Mouse (Mus musculus) embryonic facial prominence, embryonic 10.5 days (tissue): Measurements from ENCODE around the gene Bmpr1a. TPM values are rescaled to one million over a fixed set of nuclear protein-coding genes. Genes with fewer than 3 reads are reported as not detected.
"Not testable (repeated sequence)": the region's sequence is repeated elsewhere in the genome, so short reads cannot be mapped to it uniquely, and the experiment has no call there.

Source experiments
- DNase-seq: peaks from one replicate; pipeline ENCODE4 v3.0.0-alpha.2; 2017; ENCODE audit warnings: low spot score
- H3K27ac ChIP-seq: fragments of 300-500 bp; sonication (generic); replicated peaks from 2 replicates; pipeline ENCODE4 v1.5.1; 2016; ENCODE audit warnings: mild to moderate bottlenecking
- H3K27me3 ChIP-seq: fragments of 300-500 bp; sonication (generic); replicated peaks from 2 replicates; pipeline ENCODE4 v1.6.1; 2016; ENCODE audit warnings: low read depth, mild to moderate bottlenecking; ENCODE audit not compliant: poor library complexity, severe bottlenecking
- H3K36me3 ChIP-seq: fragments of 300-500 bp; sonication (generic); replicated peaks from 2 replicates; pipeline ENCODE4 v1.6.1; 2016; ENCODE audit warnings: mild to moderate bottlenecking, moderate library complexity
- H3K4me1 ChIP-seq: fragments of 300-500 bp; sonication (generic); 2 replicates; pipeline ENCODE4 v1.6.1; 2016
- H3K4me3 ChIP-seq: fragments of 300-500 bp; sonication (generic); 2 replicates; pipeline ENCODE4 v1.5.1; 2016; ENCODE audit warnings: mild to moderate bottlenecking, moderate library complexity
- H3K9me3 ChIP-seq: fragments of 300-500 bp; sonication (generic); 2 replicates; pipeline ENCODE4 v1.6.1; 2016; ENCODE audit warnings: mild to moderate bottlenecking
- WGBS: fragments of 180-500 bp; shearing (Covaris S2); methylation state at CpG from one replicate; pipeline ENCODE4 v1.1.7; 2016; 5-methylcytosine and 5-hydroxymethylcytosine counted together
- polyA plus RNA-seq: library from polyadenylated mRNA; unstranded; fragments of >200 nt; fragmentation: Nextera tagmentation; extraction: Ambion mirVana; gene quantifications from 2 replicates; pipeline ENCODE4 v1.2.1, GENCODE M21; 2016

Bmpr1a gene
- polyA plus RNA-seq, 1 experiment from 2014 or later: 52.8 TPM

DNA sequence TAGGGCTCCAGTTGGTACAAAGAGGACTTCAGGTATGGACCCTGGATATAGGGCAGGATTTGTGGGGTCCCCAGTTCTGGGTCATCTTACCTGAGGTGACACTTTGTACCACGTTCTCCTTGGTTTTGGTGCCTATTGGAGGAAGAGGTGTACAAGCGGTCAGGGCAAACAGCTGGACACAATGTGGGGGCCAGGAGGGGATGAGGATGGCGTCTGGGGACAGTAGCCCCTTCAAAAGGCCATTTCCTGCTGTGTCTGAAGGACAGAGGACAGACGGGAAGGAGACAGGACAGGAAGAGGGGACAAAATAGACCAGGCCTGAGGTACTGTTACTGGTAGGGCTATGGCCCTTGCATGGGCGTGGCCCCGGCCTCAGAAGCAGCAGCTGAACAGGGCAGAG lies 129.6 kb downstream of the Bmpr1a start:
- Histone ChIP-seq H3K27me3 (no peaks in the 10 kb centered on the region), H3K9me3 (no peaks in the 10 kb centered on the region), H3K4me3 (no peak overlapping the region), H3K4me1 (peaks cover 48% of the 10 kb centered on the region), H3K36me3 (no peaks in the 10 kb centered on the region), H3K27ac (no peak overlapping the region)
- DNase-seq: no peak
- WGBS: 70% methylated on average over 6 of the region's 6 CpGs

DNA sequence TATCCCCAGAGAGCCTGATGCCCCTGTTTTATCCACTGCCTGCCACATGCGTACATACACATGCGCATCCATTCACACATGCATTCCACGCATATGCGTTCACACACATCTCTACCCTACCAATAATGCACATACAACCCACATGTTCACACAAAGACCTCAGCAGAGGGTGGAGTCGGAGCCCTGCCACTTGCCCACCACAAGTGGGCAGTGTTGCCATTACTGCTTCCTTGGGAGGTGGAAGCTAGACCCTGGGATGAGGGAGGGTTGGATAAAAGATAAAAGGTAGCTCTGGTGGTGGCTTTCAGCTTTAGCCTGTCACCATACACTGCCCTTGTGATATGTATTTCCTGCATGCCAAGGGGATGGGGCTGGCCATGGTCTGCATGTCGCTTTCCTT lies 130.5 kb downstream of the Bmpr1a start:
- Histone ChIP-seq H3K4me3 (no peak overlapping the region), H3K9me3 (no peaks in the 10 kb centered on the region), H3K36me3 (no peaks in the 10 kb centered on the region), H3K4me1 (peaks cover 39% of the 10 kb centered on the region), H3K27ac (no peak overlapping the region), H3K27me3 (no peaks in the 10 kb centered on the region)
- peak; percentile 49 for DNase-seq
- 82% methylated on average over 6 of the region's 6 CpGs for WGBS

DNA sequence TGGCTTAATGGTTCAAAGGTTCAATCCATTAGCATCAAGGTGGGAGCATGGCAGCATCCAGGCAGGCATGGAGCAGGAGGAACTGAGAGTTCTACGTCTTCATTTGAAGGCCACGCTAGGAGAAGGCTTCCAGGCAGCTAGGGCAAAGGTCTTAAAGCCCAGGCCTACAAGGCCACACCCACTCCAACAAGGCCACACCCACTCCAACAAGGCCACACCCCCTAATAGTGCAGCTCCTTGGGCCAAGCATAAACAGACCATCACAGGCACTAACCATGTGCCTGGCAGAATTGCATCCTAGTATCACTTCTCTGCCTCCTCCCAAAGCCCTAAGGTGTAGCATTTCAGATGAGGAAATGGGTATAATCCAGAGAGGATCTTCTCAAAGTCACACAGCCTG lies 131.4 kb downstream of the Bmpr1a start:
- WGBS: 88% methylated on average over 2 of the region's 2 CpGs
- H3K27me3 ChIP-seq: no peaks in the 10 kb centered on the region
- no peak overlapping the region for H3K27ac ChIP-seq
- no peaks in the 10 kb centered on the region for H3K9me3 ChIP-seq
- H3K4me1 ChIP-seq: peaks cover 30% of the 10 kb centered on the region
- H3K4me3 ChIP-seq: no peak overlapping the region
- H3K36me3 ChIP-seq: no peaks in the 10 kb centered on the region
- DNase-seq: no peak

DNA sequence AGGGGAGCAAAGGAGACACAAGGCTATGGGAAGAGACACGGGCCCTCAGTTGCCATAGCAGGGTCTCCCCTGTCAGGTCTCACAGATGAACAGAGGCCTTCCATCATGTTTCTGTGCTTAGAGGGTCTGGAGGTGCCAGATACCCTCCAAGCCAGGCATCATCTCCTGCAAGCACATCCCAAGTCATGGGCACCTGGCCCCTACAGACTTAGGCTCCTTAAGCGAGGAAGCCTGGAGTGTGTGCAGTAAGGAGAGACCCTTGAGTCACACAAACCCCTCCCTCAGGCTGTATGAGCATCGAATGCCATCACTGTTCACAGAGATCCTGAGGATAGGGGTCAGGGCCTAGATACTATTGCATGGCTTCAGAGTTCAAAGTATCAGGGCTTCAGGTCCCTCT lies 132.2 kb downstream of the Bmpr1a start:
- H3K9me3 ChIP-seq: no peaks in the 10 kb centered on the region
- 85% methylated on average over 3 of the region's 3 CpGs for WGBS

DNA sequence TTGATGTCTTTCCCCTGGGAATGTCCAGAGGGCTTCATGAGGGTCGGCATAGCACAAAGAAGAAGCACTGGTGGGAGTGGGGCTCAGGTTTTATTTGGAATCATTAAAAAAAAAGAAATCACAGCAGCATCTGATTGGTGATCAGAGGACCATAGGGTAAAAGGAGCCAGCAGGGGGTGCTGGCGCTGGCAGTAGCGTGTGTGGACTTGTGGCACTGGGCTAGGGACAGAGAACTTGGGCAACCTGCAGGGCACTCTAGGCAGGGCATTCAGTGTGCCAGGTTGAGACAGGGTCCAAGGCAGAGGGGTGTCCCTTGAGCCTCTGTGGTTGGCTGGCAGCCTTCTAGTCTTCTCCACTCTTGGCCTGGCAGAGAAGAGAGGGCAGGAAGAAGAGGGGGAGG lies 132.9 kb downstream of the Bmpr1a start:
- Histone ChIP-seq H3K4me3 (no peak overlapping the region), H3K9me3 (no peaks in the 10 kb centered on the region), H3K27me3 (peaks cover under 1% of the 10 kb centered on the region; the same call in 1 of the 2 replicates), H3K4me1 (peaks cover 17% of the 10 kb centered on the region), H3K36me3 (no peaks in the 10 kb centered on the region), H3K27ac (no peak overlapping the region)
- DNase-seq: no peak
- WGBS: 59% methylated on average over 3 of the region's 3 CpGs

More for the DNA sequence above, 132.2 kb downstream of the Bmpr1a start:
- no peak for DNase-seq
- no peaks in the 10 kb centered on the region for H3K36me3 ChIP-seq
- H3K4me3 ChIP-seq: no peak overlapping the region
- H3K27ac ChIP-seq: no peak overlapping the region
- no peaks in the 10 kb centered on the region for H3K27me3 ChIP-seq
- peaks cover 23% of the 10 kb centered on the region for H3K4me1 ChIP-seq

DNA sequence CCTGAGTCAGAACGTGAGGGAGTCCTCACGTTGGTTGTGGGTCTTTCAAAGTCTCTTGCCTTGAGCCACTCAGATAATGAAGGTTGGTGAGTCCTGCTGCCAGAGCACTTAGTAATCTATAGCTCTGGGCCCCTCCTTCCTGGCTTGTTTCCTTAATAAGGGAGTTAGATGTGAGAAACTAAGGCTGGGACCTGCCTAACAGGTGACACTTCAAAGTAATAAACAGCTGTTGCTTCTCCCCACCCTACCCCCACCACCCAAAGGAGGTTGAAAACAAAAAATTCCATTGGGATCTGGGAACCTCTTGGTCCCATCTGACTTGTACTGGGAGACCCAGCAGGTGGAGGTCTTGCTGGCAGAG lies 138.0 kb downstream of the Bmpr1a start:
- H3K4me3 ChIP-seq: no peak overlapping the region
- H3K4me1 ChIP-seq: peaks cover 14% of the 10 kb centered on the region
- no peak overlapping the region for H3K27ac ChIP-seq
- H3K9me3 ChIP-seq: no peaks in the 10 kb centered on the region
- no peaks in the 10 kb centered on the region for H3K36me3 ChIP-seq
- peaks cover 40% of the 10 kb centered on the region for H3K27me3 ChIP-seq
- 88% methylated on average over 2 of the region's 2 CpGs for WGBS
- no peak for DNase-seq

DNA sequence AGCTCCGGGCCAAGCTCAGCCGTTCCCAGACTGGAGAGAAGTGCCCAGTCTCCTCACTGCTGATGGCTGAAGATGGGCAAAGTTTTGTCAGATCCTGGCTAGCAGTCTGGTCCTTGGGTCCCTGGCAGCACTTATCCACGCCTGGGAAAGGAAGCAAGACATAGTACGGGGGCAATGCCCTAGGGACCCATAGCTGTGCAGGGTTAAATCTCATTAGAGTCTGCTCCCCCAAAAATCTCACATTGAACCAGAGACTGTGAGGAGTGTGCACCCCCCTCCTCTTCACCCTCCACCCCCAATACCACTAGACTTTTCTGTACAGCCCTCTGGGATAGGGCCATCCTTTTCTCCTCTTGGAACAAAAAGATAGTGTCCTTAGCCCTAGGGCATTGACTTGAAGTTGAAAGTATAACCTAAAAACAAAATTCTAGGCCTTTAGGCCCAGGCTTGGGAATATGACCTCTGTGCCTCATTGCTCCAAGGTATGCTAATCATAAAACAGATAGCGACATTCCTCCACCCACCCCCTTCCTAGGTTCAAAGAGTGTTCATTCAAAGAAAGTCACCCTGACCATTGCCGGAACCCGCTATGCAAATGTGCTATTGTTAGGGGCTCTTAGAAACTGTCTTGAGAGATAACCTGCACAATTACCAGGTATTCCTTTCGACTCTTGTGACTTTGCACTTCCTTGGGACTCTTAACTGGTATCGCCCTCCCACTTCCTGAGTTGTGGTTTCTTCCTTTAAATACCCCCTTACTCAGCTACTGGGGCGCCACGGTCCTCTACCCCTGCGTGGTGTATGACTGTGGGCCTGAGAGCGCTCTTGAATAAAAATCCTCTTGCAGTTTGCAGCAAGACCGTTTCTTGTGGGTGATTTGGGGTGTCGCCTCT lies 138.6 kb downstream of the Bmpr1a start:
- not testable (repeated sequence) for H3K36me3 ChIP-seq, DNase-seq, H3K9me3 ChIP-seq, H3K27ac ChIP-seq
- Histone ChIP-seq H3K4me1 (peaks cover 14% of the 10 kb centered on the region), H3K27me3 (peaks cover 40% of the 10 kb centered on the region), H3K4me3 (peak overlapping the region; percentile 59)
- 75% methylated on average over 15 of the region's 15 CpGs for WGBS

DNA sequence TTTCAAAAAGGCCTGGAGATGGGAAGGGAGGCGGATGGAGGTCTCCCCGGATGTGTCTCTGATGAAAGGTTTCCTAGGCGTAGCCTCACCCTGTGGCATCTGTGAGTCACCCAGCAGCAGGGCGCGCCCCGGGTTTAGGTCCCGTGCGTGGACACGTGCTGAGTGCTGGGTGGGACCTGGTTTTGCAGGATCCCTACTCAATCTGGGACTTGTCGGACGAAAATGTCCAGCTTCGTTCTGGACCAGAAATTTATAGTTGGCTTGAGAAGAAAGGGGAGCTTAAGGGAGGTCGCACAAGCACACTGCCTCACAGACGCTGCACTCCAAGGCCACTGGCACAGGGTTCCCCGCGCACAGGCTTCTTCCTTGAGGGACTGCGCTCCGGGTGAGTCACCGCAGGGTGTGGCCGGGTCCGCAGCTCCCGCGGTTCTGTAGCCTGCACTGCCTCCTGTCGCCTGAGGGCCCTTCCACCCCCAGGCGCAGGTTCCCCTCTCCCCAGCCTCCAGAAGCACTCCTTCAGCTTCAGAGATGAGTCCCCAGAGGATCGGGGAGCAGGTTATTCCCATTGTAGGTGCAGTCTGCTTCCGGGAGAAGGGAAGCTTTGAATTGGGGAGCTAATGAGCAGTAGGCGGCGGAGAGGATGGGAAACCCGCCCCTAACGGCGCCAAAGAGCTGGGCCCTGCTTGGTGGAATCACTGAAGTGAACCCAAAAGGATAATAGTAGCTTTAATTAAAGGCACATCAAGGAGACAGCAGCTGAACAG lies 139.5 kb downstream of the Bmpr1a start:
- Histone ChIP-seq H3K4me3 (peak overlapping the region; percentile 59), H3K4me1 (peaks cover 14% of the 10 kb centered on the region), H3K27ac (peak overlapping the region; percentile 61), H3K36me3 (no peaks in the 10 kb centered on the region), H3K27me3 (peaks cover 40% of the 10 kb centered on the region), H3K9me3 (no peaks in the 10 kb centered on the region)
- peak; percentile 66 for DNase-seq
- 1% methylated on average over 32 of the region's 32 CpGs for WGBS

DNA sequence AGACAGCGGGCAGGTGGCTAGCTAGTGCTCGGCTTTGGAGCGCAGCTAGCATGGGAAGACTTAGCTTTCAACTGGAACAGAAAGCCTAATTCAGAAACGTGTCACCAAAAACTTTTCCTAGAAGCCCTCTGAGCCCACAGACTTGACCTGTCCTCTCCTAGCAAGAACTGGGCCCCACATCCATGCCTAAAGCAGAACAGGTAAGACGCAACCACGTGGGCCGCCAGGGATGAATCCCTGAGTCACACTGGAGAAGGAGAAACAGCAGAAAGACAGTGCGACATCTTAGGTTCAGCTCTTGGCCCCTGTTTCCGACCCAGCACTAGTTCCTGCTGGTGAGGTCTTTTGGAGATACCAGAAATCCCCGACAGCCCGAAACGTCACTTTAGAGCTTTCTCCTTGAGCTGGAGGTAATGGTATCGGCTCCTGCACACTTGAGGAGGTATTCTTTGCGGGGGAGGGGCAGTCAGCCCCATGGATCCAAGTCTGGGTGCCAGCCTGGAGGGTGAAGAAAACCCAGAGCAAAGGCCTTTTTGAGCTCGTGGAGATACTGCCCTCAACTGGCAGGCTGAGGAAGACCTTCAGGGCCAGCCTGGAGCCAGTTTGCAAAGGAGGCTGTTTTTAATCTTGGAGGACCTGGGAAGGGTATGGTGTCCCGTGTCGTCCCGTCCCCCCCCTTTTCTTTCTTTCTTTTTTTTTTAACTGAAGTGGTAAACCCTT lies 140.3 kb downstream of the Bmpr1a start:
- 26% methylated on average over 18 of the region's 18 CpGs for WGBS
- peak; percentile 64 for DNase-seq
- Histone ChIP-seq H3K4me1 (peaks cover 14% of the 10 kb centered on the region), H3K36me3 (no peaks in the 10 kb centered on the region), H3K27ac (peak overlapping the region; percentile 61), H3K27me3 (peaks cover 40% of the 10 kb centered on the region), H3K9me3 (no peaks in the 10 kb centered on the region), H3K4me3 (peak overlapping the region; percentile 59)

DNA sequence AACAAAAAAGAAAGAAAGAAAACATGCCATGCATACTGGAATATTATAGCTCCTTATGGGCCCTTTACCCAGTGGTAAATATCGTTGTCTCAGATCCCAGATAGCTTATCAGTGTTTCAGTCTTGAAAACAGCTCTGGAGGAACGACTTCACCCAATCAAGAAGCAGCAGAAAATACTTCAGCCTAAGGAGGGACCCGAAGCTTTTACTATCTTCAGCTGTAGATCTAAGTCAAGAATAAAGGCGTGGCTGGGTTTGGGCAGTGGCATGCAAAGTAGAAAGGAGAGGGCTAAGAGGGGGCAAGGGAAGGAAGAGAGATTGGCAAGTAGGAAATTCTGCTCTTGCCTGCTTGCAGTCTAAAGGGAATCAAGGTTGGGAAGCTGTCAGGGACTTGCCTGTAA lies 141.0 kb downstream of the Bmpr1a start:
- Histone ChIP-seq H3K36me3 (no peaks in the 10 kb centered on the region), H3K27ac (no peak overlapping the region), H3K4me3 (no peak overlapping the region), H3K27me3 (peaks cover 40% of the 10 kb centered on the region), H3K9me3 (no peaks in the 10 kb centered on the region), H3K4me1 (peaks cover 14% of the 10 kb centered on the region)
- WGBS: 82% methylated on average over 4 of the region's 4 CpGs
- no peak for DNase-seq
